Mouse (Mus musculus) urinary bladder, postnatal 25 days (tissue): Measurements from ENCODE around the gene Htra1.

Experiments used
- DNase-seq: peaks from one replicate; pipeline ENCODE4 v3.0.0; 2022; ENCODE audit warnings: low spot score

Htra1 gene

DNA sequence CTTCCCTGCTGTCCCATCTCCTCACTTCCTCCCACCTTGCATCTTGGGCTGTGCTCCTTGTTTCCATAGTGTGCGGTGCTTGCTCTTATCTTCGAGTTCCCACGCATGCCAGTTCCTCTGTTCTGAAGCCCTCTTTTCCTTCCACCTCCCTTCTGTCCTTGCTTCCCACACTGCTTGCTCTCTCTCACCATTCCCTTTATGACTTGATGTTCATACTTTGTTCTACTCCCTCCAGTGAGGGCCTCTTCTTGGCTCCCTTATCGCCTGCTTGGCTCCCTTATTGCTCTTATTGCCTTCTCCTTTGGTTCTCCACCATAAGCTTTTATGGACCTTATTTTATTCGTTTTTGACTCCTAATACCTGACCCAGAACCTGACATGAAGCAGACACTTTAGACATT, 73.3 kb downstream of the Htra1 start:
- no peak for DNase-seq

DNA sequence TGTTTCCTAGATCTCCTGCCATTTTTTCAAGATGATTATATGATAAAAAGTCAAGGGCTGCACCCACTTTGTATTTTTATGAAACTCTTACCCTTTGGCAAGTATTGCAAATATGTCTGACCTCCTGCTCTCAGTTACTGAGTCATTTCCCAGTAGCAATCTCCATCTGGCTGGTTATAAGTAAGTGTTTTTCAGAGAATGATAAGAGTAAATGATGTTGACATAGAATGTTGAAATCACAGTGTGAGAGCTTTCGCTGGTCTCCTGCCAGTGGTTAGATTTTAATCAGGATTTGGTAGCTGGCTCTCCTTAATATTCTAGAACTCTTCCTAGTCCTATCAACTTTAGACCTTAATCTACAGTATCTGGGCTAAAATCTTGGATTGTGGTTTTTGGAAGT, 76.0 kb downstream of the Htra1 start:
- no peak for DNase-seq

- DNase-seq, result no peak
These were observed 83.3 kb downstream of the Htra1 start for GRCm38 (mm10) chr7:131019181-131019580.

GRCm38 (mm10) chr7:131024807-131025206, 88.9 kb downstream of the Htra1 start:
- no peak for DNase-seq

GRCm38 (mm10) chr7:131027557-131027956, 91.6 kb downstream of the Htra1 start:
- DNase-seq, result no peak

- DNase-seq, result no peak
These were observed 95.8 kb downstream of the Htra1 start, which contains the start of gene Dmbt1 for GRCm38 (mm10) chr7:131031755-131032154. Dmbt1 (plus strand) TSS chr7:131032053.
